Mouse (Mus musculus) ovary, postnatal 14 days (tissue): Measurements from ENCODE around the gene Arhgef18.

Experiments used
- DNase-seq: peaks from one replicate; pipeline ENCODE4 v3.0.0; 2022; ENCODE audit warnings: low spot score

The Arhgef18 gene

DNA sequence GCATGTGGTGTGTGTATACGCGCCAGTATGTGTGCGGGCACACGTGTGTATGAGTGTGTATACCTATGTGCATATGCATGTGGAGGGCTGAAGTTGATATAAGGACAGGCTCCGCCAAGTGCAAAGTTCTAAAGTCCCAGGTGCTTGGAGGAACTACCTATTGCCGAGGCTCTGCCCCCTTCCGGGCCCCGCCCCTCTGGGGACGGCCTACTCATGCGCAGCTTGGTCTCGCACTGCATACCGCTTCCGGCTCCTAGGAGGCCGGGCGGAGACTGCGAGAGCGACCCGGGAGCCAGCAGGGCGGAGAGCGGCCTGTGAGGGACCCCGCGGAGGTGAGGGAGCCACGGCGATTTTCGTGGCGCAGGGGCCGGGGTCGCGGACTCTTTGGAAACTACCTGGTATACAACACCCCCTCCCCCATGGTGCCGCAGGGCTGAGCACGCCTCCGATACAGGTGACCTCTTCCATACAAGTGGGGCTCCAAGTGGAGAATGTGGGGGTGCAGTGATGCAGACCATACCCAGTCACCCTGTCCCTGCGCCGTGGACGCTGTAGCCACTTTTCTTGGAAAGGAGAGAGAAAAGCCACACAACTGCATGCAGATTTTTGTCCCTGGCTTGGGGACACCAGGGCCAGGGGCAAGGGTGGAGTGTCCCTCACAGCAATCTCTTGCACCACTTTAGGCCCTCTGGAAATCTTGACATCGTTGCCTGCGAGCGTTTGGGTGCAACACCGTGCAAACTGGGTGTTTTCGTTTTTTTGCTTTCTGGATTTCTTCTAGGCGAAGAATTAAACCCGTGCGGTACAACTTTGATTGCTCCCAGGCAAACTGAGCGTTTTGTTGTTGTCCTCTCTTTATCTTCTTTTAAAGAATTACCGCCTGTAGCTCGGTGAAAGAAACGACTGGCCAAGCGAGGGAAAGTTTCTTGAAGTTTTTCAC lies at the start of gene Arhgef18:
Gene Arhgef18, plus strand, starts transcription at position 236 of the 940 bp plus-strand sequence.
- peak; percentile 73 for DNase-seq

DNA sequence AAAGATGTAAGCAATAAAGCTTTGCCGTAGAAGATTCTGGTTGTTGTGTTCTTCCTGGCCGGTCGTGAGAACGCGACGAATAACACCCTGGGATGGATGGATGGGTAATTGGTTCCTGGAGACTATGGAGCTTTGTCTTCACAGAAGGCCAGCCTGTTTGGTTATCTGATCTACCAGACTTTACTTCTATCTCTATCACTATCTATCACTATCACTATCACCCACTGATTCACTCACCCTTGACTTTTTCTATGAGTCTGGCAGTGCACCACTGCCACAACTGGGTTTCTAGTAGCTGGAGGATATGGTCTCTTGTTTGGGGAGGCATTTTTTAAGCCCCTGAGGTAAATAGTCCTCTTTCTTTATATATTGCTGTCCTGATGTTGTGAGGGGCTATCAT lies 47.5 kb upstream of the Arhgef18 start:
- no peak for DNase-seq

DNA sequence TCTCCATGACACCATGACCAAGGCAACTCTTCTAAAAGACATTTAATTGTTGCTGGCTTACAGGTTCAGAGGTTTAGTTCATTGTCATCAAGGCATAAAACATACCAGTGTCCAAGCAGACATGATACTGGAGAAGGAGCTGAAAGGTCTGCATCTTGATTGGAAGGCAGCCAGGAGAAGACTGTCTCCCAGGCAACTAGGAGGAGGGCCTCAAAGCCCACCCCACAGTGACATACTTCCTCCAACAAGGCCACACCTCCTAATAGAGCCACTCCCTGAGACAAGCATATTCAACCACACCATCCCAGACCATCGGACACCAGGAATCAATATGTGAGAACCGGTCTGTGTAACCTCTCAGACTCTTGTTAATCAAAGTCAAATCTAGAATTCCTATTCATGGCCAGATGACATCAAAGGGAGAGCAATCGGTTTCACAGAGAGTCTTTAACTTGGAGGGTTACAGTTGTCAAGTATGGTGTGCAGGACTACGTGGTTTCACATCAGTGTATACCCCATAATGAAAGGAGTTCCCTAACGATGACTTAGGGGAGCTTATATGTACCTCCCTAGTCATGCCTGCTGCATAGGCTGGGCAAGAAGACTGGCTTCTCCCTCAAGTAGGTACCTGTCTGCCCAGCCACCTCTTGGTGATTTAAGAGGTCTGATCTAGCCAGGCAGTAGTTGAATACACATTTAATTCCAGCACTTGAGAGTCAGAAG lies 46.0 kb upstream of the Arhgef18 start:
- DNase-seq = no peak

DNA sequence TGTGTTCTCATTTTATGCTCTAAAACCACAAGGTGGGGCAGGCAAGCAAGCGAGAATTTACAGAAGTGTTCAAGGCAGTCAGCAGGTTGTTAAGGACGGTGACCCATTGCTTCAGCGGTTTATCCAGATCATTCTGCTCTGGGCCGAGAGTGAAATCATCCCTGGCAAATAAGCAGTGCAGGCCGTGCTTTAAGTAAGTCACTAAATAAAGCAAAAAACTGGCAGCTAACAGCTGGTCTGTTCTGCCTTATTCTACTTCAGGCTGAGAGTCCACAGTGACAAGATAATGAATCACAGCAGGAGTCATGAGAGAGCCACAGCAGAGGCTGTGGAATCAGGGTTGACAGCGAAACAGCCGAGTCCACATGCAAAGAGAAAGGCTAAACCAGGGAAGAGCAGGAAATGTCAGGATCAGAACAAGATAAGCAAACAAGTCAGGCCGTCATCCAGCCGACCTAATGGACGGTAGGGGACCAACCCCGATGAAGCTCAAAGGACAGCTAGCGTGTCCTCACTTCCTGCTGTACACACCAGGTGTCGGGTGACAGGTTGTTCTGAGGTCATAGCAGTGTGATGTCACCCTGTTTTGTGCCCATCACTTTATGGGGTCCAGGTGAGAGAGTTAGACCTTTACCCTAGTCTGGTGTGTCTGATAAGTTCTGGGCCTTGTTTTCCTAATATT lies 44.5 kb upstream of the Arhgef18 start:
- DNase-seq = no peak

DNA sequence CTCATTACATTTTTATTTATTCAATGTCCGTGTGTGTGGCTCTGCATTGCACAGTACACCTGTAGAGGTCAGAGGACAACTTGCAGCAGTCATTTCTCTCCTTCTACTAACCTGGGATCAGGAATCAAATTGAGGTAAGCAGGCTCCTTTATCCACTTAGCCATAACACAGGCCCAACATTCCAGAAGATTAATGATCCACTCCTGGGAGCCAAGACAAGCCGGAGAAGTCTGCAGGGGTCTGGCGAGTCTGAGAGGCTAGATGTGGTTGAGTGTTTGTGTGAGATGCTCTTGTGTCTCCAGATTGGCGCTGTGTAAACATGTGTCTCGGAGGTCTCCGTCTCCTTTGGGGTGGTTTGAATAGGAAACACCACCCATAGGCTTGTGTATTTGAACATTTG lies 42.1 kb upstream of the Arhgef18 start:
- DNase-seq = no peak

DNA sequence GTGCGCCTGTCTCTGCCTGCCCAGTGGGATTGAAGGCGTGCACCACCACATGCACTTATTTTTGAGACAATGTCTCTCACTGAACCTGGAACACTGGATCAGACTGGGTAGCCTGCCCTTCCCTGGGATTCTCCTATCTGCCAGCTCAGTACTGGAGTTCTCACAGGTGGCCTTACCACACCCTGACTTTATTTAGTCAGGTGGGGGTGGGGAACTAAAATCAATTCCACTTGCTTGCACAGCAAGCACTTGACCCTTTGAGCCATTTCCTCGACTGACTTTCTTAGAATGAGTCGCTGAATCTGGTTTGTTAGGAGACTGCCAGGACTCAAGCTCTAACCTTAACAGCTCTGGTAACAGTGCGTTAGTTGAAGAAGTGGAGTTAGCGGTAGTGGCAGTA lies 40.1 kb upstream of the Arhgef18 start:
- no peak for DNase-seq

DNA sequence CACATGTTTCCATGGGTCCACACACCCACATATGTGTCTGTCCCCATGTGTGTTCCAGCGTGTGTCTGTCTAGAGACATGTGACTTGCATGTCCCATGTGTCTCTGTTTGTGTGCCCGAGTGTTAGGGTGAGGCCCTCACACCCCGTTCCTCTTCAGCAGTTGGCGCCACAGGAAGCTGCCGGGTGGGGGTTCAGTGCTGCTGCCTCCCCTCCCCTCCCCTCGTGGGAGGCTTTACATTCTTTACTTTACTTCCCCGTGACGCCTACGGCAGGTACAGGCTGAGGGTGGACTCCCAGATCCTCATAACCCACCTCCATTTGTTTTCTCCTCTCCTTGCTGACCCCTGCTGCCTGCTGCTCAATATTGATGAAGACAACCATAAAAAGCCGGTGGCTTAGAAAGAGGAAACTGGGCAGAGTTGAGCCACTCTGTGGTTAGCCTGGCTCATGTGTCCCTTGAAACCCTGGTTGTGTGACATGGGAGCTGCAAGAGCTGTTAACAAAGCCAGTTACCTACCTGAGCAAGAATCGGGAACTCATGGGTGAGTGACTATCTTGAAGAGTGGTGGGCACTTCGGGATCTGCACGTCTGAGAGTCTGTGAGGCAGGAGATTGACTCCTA lies 39.5 kb upstream of the Arhgef18 start, which contains the start of gene A430078G23Rik:
Gene A430078G23Rik, plus strand, starts transcription at position 227 of the 622 bp plus-strand sequence.
- DNase-seq = no peak

DNA sequence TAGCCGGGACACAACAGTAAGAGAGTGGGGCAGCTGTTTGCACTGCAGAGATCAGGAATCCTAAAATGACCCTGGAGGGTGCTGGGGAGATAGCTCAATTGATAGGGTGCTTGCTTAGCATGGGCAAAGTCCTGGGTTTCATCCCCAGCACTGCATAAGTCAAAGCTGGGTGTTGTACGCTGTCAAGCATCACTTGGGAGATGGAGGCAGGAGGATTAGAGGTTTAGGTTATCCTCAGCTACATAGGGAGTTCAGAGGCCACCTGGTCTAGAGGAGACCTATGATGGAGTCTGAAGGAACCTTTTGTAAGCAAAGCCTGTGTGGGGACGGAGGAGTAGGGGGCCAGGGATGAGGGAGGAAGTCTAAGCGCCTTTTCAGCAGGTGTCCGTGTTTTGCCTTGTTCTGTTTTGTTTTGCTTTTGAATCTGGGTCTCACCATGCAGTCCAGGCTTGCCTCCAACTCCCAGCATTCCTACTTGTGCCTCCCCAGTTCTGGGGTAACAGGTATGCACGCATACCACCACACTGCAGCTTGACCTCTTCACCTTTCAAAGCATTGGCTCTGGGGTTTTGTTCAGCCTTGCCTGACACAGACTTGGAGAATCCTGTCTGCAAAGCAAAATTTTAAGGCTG lies 38.9 kb upstream of the Arhgef18 start:
- no peak for DNase-seq

DNA sequence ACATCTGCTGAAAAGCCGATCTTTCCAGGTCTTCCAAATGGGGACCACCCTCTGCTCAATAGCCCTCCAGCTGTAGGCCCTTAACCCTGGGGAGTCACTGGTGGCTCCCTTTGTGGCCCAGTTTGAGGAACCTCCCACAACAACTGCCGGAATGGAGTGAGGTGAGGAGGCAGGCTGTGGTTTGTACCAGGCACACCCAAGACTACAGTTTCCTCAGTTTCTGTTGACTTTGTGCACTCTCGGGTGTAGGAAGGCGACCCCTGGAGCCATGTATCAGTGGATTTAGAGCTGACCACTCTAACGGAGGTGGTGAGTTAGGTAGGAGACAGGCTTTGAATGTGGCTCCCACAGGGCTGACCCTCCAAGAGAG lies 38.4 kb upstream of the Arhgef18 start:
- no peak for DNase-seq

DNA sequence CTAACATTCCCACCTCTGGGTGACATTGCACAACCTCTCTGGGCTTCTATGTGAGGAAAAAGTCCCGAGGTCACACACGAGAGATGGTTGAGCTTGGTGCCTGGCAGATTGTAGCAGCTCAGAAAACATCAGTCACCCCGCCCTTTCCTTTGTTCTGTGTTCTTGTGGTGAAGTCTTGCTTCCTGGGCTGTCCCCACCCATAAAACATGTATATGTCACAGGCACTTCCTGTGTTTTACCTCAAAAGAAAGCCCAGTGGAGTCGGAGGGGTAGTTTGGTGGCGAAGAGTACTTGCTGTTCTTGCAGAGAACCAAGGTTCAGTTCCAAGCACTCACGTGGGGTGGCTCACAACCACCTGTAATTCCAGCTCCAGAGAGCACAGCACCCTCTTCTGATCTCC lies 37.2 kb upstream of the Arhgef18 start:
- no peak for DNase-seq

DNA sequence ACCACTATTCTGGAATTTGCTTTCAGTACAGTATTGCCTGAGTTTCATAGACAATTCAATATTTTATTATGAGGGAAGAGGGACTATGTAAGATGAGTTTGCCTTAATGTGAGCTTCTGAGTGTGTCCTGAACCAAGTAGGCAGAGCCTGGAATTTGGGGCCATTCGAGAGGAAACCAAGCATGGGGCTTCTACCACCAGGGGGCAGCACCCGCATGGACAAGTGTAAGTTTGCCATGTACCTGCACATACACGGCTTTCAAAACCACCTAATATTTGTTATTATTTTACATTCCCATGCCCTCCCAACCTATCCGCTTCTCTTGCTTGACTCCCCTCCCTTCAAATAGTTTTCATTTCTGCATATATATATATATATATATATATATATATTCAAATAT lies 34.7 kb upstream of the Arhgef18 start:
- DNase-seq = peak; percentile 85

DNA sequence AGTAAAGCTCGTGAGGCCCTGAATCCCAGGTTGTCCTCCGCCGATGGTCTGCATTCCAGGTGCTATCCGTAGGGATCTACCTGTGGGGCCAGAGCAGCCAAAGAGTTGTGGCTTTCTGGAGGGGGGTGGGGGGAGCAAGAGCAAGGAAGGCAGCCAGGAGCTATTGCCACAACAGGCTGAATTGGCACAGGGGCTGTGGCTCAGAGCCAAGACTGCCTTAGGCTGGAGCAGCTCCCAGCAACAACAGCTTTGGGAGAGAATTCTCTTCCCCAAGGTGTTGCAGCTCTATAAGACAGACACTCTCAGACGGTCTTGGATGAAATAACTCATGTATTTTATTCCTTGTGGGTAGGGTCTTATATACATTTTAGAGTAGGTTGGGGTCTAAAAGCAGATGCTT lies 25.7 kb upstream of the Arhgef18 start:
- no peak for DNase-seq

DNA sequence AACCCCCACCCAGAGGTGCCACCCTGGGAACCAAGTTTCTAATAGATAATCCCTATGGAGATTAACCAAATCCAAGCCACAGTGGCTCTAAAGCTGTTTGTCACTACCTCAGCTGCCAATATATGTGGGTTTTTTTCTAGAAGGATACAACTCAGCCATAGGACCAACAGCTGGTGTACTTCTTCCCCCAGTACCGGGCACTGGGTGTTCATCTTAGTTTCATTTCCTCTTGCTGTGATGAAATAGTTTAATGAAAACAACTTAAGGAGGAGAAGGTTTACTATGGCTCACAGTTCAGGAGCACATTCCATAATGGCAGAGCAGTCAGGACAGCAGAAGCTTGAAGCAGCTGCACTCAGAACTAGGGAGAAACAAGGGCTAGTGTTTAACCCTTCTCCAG lies 24.7 kb upstream of the Arhgef18 start:
- no peak for DNase-seq

DNA sequence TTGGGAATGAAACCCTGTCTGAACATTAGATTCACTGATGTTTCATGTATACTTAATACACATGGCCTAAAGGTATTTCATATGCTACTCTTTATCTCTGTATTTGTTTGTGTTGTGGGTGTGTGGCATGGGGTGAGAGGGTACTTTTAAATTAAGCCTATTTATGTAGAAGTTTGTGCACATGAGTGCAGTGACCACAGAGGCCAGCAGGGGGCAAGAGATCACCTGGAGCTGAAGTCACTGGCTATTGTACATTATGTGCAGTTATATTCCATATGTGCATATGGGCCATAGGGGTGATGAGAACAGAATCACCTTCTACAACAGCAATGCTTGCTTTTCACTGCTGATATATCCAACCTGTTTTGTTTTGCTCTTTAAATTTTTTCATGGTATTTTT lies 17.1 kb upstream of the Arhgef18 start:
- DNase-seq = no peak

DNA sequence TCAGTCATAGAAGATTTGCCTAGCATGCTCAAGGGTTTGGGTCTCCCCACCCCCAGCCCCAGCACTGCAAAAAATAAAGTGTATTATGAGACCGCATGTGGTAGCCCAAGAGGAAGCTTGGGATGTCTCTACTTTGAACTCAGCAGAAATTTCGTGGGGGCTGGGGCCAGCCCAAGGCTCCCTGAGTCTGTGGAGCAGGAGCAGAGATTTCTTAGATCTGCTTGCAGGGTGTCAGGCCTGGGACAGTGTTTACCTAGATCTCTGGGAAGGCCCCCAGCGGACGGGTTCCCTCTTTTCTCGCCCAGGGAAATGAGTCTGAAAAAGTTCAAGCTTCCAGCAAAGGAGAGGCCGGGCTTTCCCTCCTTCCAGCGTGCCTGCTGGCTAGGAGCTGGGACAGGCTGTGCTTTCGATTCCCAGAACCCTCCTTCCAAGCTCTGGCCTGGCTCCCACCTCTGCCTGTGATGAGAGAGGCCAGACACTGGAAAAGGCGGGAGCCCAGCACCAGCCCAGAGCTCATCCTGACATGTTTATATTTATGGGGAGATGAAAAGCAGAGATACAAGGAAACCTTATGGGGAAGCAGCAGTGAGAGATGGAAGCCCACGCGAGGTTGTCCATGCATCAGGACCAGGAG lies 16.0 kb upstream of the Arhgef18 start:
- DNase-seq = peak; percentile 47

DNA sequence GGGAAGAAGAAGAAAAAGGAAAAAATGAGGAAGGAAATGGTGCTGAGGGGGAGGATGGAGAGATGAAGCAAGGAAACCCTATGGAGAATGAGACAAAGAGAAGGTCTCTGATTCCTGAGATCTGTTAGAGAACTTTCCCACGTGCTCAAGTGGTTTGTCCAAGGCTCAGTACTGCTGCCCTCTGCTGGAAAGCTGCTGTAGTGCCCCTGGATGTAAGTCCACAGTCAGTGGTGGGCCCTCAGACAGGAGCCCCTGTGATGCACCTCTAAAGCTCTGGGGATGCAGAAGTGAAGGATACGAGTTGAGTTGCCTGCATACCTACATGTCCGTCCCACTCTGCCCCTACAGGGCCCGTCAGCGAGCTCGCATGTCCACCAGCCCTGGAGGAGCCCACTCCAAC lies 5.5 kb upstream of the Arhgef18 start:
- peak; percentile 61 for DNase-seq

DNA sequence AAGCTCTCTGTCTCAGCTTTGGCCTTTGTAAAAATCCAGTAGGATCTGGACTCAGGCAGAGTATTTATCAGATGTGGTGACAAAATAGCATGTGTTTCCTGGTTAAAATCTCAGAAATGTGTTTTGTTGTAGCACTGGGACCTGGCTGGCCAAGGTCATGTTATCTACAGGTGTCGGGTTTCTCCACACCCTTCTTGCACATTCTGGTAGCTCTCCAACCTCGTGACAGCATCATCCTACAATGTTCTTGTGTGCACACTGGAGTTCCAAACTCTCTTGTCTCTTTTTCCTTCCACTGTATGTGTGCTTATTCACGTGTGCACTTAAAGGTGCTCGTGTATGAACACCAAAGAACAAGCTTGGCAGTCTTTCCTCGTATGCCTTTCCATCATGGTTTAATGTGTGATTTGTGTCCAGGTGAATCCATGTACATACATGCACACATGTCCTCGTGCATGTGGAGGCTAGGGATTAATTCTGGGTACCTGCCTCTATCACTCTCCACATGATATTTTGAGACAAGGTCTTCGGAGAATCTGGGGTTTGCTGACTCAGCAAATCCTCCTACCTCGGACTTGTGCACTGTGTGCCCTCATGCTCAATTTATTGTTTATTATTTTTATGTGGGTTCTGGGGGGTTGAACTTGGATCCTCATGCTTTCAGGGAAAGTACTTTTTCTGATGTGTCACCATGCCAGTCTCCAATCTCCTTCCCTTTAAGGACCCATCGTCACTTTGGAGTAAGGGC lies 4.0 kb upstream of the Arhgef18 start:
- no peak for DNase-seq

DNA sequence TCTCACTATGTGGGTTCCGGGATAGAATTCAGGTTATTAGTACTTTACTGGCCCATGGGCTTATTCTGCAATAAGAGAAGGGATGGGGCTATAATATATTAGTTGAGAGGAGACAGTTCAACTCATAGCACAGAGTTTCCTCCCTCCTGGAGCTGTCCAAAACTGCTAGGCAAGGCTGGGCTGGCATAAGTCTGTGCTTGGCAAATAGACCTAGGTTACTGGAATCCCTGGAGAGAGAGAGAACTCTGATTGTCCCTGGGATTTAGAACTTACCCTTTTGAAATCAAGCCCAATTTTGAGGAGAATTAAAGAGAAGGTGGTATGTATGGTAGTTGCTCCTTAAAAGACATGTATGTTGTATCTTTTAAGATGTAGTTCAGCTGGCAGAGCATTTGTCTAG lies 3.3 kb upstream of the Arhgef18 start:
- DNase-seq = no peak

DNA sequence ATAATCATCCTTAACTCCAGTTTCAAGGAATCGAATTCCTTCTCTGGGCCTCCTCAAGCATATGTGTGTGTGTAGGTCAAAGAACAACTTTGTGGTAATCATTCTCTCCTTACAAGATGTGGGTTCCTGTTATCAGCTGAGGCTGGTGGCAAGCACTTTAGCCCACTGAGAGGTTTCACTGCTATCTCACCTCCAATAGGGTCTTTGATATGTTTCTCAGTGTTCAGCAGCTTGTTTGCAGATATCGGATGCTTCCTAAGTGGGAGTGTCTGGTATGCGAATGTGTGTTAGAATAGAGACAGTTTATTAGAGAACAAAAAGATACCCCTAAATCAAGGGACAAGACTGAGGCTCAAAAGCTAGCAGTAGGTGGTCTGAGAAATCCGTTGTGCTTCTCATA lies 513 bp upstream of the Arhgef18 start:
- DNase-seq = no peak

DNA sequence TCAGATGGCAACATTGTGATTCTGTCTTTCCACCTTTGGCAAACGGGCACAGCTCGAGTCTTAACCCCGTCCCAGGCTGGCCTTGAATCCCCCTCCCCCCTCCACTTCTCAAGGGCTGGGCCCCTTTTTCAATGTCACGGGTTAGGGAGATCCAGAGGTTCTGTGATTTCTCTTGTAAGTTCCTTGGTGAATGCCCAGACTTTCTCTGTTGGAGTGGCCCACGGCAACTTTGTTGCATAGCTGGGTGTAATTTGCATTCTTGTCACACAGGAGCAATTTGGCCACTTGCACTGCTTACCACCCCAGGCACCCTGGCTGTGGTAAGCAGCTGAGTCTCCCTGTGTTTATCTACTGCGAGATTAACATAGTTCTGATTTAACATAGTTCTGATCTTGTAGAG lies 1.8 kb downstream of the Arhgef18 start:
- DNase-seq = no peak

DNA sequence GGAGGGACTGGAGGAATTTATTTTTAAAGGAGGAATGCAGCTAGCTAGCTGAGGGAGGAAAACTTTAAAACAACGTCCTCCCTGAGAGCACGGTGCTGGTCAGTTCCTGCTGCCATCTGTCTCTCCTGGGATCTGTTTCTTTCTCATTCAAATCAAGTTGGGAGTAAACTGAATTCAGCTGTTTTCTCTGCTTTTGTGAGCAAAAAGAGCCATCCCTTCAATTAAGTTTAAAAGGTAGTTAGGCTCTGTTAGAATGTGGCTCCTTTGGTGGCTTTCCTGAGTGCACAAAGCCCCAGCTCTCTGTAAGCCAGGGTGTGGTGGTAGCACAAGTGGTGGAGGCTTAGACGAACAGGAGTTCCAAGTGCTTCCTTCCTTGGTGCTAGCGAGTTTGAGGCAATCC lies 2.4 kb downstream of the Arhgef18 start:
- DNase-seq = no peak
